Mouse (Mus musculus) right cerebral cortex, adult 18-20 months (tissue): ENCODE results near the gene Abi3.

Source experiments
- DNase-seq: peaks from one replicate; pipeline ENCODE4 v3.0.0; 2022; ENCODE audit warnings: mixed read lengths

The Abi3 gene

DNA sequence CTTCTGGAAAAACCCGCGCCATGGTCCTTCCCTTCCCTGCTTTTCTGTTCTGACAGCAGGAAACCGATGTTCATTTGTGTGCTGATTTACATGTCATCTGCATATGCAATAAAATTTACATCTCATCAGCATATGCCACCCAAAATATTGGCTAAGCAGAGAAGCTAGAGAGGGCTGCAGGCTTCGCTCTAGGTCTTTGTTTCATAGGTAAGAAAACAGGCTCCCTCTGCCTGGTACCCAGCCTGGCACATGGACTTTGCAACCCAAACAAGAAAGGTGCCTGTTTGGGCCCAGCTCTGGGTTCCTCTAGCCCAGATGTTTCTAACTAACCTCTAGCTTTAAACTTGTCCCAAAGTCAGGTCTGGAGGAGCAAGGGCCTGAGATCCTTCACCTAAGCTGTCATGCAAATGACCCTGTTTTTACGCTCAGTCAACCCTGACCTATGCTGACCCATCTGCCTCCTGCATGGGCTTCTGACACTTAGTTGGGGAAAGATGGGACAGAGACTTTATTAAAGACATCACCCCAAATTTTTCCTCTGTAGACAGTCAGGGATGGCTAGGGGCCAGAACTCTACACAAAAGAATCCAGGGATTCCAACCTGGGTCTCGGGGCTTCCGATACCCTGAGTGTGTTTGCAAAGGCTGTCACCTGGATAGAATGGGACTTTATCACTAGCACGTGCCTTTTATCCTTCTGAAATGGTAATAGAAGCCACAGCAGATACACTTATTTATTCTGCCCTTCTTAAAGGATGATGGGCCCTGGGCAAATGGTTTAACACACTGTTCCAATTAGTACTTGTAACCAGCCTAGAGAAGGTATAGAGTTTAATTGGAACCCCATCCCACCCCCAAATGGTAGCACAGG is 3.0 kb downstream of the Abi3 start:
- no peak for DNase-seq

DNA sequence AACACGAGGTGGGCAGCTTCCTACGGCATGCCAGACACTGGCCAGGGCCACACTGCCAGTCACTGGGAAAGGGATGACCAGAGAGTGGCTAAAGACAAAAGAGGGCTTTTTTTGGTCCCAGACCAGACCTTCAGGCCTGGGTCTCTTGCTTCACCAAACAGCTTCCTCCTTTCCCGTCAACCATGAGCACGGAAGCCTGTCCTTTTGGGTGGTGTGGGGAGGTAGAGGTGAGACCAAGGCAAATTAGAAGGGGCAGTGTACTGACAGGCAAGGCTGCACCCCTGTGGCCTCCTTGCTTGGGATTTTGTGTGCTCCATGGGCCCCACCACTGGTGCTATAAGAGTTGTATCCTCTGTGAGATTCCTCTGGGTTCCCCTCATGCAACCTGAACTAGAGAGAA is 3.7 kb downstream of the Abi3 start:
- no peak for DNase-seq

DNA sequence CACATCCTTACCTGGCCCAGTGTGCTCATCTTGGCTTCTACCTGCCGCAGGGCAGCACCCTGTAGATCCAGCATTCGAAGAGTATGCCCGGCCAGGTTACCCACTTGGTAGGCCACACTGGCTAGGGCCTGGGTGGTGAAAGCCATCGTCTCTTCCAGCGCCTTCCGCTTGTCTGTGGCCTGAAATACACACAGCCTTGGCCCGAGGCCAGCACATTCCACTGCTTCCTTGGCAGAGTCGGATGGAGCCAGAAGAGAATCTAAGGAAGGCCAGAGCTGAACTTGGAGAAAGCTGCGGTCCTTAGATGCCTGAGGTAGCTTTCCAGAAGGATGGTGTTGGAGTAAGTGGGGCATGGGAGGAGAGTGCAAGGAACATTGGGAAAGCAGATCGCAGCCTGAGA is 5.2 kb downstream of the Abi3 start, which contains the start of gene Gngt2:
Gene Gngt2, plus strand, starts transcription at position 158 of the 400 bp plus-strand sequence.
- DNase-seq = no peak

DNA sequence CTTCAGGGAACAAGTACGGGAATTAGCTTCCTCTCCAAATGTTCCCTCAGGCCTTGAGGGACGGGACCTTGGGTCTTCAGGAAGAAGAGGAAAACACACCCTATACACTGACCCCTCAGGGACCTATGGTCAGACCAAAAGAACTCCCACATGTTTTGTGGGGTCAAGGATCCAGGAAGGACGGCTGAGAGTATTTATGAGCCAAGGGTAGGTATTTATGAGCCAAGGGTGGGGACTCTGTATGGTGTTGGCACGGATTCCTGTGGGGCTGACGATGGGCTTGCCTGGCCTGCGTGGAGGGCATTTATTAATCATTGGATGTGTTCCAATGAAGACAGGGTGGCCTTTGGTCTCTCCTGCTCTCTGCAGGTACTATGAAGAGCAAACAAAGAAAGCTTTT is 5.8 kb downstream of the Abi3 start:
- no peak for DNase-seq

DNA sequence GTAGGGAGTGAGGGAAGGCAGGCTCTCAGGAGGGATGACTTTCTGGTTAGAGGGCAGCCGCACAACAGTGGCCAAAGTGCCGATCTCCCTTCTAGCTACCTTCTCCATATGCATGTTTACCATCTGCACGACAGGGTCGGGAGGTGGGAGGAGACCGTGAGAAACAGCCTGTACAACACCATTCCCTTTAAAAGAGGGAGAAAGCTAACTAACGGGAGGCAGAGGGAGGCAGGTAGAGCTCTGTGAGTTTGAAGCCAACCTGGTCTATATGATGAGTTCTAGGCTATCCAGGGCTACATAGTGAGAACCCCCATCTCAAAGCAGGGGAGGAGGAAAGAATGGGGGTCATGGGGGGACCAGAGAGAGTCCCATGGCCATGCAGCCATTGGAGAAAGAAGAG is 6.4 kb downstream of the Abi3 start:
- DNase-seq = no peak

DNA sequence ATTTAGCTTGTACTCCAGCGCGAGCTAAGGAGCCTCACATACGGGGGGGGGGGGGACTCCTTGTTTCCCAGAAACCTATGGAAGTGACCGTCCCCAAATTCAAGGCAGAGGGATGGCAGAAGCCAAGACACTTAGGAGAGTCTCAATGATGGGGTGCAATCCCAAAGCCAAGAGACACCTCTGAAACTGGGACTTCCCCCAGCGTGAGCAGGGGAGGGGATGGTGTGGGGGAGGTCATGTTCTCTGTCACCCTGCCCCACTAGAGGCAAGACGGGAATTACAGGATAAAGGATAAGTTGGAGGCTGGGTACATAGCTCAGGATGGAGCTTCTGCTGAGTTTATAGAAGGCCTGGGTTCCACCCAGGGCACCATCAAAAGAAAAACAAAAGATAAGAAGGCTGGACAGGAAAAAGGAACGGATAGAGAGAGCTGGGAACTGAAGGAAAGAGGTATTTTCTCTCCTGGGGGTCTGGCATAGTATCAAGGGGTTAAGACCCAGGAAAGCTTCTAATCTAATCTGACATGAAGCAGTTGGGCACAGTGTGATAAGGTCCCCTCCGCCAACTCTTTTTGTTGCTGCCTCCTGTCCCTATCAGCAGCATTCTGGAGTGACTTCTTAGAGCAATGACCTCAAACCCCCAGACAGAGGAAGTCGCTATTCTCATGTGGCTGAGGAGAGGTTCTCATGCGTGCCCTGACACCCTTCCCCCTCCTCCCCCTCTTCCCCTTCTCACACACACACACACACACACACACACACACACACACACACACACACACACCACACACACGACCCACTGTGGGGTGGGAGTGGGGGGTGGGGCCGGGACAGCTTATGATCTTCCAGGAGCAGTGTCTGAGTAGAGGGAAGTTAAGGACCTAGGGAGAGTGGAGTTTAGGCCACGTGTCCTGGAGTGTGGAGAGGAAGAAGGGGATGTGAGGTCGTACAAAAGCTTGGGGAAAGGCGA is 7.2 kb downstream of the Abi3 start:
- DNase-seq = no peak

DNA sequence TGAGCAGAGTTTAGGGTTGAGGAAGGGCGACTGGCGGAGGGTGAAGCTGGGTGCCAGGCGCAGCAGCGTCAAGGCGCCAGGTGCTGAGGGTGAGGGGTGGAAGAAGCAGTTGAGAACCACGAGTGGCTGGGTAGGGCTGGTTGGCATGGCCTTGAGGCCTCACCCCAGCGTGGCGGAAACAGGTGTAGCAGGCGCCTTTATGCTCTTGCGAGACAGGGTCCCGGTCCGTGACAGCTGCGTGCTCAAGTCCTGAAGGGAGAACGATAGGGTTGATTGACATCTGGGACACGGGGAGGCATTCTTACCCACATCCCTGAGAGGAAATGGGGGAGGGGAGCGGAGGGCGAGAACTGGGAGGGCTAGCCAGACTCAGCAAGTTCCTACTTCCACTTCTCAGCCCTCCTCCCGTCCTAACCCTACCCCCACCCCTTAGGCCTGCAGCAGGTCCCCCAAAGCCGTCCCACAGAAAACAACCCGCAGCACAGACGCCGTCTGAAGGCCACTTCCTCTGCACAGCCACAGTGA is 8.1 kb downstream of the Abi3 start:
- no peak for DNase-seq

DNA sequence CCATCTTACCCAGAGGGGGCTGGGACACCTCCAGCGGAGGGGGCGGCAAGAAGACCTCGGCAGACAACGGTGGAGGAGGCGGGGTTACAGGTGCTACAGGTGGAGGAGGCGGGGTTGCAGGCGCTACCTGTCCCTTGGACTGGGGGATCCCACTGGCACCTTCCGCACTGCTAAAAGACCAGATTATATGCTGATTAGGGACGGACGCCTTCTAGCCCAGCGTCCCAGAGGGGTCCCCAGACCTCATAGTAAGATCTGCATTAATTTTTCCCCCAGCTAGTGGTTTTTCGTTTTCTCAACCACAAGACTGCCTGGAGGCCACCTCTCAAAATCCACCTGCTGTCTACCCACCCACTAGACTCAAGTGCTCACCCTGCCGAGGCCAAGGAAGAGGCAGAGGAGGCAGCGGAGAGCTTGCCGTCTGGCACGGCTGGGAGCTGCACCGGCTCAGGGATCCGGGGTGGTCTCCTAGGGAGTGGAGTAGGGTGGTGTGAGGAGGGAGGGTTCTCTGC is 8.6 kb downstream of the Abi3 start:
- DNase-seq = no peak

DNA sequence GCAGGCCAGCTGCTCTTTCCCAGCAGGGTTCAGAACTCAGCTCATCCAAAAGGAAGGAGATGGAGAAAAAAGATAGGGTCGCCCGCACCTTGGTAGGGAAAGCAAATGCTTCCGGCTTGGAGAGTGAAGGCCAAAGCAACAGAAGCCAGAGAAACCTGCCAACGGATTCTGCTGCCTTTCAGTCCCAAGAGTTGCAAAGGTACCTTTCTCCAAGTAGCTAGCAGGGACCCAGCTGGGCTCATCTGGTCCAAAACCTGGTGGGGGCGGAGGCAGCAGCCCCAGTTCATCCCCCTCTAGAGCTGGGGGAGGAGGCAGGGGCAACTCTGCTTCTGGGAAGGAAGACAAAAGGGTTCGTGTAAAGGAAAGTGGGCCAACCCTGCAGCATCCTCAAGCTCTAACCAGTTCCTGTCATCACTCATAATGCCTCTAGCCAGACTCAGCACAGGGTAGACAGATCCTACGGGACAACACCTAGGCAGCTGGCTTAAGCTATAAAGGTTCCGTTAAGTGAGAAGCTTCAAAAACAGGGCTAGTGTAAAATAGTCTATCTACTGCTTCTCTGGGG is 9.2 kb downstream of the Abi3 start:
- no peak for DNase-seq

DNA sequence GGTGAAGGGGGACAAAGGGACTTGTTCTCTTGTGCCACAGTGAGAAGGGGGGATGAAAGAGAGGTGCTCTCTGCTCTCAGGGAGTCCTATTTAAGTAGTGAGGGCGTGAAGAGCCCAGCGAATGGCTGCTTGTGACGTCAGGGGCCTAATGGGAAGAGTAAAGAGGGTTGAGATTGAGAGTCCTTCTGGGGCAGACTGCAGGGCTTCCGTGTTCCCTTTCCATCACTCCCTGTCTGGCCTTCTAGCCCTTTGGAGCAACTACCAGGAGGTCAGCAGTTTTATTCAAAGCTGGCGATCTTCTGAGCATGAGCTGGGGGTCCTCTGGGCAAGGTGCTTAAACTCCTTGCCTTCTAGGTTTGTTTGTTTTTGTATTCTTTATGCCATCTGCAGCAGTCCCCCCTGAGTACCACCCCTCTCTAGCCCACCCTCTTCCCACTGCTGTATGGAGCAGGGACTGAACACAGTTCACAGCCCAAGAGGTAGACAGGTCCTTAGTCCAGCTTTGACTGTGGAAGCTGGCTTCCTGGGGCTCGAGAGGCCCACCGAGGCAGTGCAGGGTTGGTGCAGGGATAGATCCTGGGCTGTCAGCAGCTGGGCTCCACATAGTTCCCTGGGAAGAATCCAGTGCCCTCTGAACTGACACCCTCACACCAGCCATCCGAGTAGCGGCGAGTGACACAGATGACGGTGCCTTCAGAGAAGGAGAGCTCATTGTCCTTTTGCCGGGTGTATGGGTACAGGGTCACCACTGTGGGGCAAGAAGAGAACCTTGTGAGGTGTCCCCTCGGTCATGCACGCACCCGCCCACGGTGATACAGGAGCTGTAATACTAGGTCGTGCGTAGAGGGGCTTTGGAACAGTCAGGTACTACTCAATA is 9.9 kb downstream of the Abi3 start:
- no peak for DNase-seq

DNA sequence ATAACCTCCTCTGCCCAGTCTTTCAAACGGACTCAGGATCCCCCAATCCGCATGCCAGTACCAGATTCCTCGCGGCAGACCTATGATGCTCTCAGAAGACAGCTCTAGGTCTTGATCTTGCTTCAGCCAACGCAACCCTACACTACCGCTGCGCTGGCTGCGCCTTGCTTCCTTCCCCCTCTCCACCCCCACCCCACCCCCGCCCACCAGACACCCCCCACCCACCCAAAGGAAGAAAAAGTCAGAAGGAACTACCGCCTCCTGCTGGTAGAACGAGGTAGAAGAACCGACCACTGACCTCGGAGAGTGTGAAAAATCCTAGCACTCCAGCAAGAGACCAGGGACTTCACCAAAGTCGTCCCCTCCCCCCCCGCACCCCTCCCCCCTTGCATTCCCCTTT is 10.6 kb downstream of the Abi3 start:
- DNase-seq = no peak

DNA sequence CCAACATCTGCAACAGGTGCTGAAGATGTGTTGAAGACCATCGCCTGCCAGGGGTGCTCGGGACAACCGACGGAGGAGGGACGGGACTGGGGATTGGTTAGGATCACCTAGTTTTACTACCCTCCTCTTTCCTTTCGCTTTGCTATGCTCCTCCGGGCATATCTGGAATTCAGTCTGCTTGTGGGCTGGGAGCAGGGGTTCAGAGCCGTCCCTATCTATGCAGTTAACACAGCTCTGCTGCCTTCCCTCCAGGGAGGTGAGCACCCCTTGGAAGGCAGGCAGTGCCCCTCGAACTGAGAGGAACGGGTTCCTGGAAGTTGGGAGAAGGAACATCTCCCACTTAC is 11.0 kb downstream of the Abi3 start:
- DNase-seq = no peak

DNA sequence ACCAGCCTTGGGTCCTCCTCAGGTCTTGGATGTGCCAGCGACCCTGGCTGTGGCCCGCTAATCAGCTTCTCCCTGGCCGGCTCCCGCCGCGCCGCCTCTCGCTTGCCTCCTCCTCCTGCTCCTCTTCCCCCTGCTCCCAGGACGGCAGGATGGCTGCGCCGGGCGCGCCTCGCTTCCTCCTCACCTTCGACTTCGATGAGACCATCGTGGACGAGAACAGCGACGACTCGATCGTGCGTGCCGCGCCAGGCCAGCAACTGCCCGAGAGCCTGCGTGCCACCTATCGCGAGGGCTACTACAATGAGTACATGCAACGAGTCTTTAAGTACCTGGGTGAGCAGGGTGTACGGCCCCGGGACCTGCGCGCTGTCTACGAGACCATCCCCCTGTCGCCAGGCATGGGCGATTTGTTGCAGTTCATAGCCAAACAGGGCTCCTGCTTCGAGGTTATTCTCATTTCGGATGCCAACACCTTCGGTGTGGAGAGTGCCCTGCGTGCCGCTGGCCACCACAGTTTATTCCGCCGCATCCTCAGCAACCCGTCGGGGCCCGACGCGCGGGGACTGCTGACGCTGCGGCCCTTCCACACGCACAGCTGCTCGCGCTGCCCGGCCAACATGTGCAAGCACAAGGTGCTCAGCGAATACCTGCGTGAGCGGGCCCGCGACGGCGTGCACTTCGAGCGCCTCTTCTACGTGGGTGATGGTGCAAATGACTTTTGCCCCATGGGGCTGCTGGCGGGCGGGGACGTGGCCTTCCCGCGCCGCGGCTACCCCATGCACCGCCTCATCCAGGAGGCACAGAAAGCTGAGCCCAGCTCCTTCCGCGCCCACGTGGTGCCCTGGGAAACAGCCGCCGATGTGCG is 11.6 kb downstream of the Abi3 start:
- no peak for DNase-seq

DNA sequence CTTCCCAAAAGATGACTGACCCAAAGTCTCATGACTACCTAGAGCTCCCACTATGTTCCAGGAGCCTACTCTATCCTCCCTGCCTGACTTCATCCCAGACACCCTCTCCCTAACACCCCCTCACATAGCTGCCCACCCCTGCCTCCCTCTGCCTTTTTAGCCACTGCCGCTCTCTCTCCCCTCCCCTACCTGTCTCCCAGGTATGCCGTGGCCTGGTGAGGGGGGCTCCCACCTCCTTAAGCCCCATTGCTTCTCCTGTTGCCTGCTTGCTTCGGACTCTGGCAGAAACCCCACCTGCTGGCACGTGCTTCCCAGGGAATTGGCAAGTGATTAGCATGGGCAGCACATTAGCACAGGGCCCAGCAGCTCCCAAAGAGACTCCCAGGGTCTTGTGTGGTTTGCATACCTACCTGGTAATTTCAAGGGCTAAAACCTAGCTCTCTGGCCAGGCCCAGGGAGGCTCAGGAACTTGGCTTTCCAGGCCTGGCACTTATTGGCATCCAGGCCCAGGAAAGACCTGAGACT is 12.7 kb downstream of the Abi3 start:
- no peak for DNase-seq

DNA sequence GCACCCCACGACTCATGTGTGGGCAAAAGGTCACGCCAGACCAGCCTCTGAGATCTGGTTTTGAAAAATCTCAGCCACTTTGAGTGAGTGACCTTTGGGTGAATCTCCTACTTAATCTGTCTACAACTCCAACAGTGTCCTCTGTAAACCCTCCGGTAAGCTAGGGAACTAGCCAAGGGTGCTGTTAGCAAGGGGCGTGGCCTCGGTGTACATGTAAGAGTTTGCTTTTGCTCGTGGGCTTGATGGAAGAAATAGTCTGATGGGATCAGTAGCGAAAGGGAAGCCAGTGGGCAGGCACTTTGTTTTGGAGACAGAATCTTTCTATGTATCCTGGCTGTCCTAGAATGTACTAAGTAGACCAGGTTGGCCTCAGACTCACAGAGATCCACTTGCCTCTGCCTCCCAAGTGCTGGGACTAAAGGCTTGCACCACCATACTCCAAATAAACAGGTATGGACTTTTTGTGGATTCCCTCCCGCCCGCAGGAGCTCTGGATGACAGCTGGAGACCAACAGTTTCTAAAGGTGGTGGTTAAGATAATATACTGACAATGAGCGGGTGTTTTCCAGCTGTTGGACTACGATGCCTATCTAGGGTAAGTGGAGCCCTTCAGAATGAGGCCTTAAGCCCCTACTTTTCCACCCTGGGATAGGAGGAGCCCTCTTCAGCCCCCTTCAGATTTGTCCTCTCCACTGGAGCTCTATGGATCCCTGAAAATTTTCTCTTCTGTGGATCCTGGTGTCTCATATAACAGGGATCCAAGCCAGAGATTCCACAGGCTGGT is 13.9 kb downstream of the Abi3 start:
- no peak for DNase-seq

DNA sequence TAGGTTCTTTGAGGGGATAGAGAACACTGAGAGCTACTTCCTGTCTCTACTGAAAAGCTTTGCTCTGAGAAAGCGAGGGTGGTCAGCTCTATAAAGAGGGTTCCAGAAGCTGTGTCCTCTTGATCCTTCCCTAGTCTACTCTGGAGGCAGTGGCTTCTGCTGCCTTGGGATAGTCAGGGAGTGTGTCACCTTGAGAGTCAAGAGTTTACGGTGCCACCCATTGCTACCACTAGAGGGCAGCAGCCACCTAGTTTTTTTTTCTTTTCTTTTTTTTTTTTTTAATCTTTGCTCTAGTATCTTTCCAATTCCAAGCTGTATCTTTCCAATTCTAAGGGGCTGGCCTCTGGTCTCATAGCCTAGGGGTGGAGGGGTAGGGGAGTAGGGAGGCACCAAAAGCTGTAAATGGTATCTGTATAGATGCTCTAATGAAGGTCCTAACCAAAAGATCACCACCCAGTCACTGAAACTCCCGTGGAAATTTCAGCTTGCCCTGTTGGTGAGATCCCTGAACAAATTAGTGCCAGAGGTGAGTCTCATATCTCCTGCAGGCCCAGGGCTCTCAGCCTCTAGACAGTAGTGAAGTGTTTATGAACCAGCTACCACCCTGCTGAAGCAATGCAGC is 14.7 kb downstream of the Abi3 start:
- peak; percentile 57 for DNase-seq

DNA sequence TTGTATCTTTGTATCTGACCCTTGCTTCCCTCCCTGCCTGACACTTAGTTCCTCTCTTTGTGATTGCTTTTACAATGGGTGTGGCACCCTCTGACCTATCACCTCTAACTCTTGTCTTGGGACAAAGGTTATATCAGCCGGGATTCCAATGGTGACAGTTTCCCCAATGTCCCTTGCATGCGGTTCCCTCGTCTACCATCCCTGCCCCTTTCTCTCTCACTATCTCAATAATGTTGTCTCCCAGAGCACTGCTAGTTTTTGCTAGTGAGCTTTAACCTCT is 15.2 kb downstream of the Abi3 start:
- DNase-seq = no peak

DNA sequence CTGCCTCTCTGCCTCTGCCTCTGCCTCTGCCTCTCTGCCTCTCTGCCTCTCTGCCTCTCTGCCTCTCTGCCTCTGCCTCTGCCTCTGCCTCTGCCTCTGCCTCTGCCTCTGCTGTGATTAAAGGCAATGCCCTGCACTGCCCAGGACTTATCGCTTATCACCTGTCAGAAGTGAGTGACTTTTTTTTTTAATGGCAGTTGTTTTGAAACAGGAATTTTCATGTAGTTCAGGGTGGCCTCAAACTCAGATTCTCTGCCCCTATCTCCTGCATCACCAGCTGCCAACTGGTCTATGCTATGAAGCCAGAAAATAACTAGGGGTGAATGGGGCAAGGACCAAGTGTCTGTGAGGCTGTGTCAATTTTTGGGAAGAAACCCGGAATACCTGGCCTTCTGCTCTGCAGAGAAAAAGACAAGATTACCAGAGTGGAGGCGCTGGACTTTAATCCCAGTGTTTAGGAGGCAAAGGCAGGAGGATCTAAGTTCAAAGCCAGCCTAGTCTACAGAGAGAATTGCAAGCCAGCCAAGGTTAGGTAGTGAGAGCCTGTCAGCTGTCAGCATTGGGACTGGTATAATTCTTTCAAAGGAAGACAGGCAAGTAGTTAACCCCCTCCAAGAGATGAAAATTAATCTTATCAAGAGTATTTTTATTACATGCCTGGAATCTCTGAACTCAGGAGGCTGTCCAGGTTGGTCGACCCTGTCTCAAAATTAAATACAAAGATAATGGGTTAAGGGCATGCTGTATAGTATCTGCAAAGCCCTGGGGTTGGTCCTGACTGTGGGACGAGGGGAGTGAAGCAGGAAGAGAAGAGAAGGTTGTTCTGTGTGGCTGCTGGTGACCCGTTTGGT is 15.7 kb downstream of the Abi3 start:
- DNase-seq = no peak

DNA sequence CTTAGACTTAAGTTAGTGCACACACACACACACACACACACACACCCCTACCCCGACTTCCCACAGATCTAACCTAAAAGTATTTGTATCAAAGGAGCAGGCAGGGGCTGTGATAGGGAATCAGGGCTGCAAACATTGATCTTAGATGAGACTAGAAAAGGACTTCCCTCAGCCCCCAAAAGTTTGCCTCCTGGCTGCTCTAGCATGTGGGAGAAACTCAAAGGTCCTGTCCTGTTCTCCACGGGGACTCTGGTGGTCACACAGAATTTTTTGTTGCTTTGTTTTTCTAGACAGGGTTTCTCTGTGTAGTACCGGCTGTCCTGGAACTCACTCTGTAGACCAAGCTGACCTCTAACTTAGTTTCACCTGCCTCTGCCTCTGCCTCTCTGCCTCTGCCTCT is 16.7 kb downstream of the Abi3 start:
- no peak for DNase-seq
